Mouse (Mus musculus): ENCODE measurements at regions not wholly inside any gene's neighbourhood (a gene's known extent, or its start where the extent isn't known, plus 50 kb on each side); places are given as distances from the start of the nearest gene placed in this dataset.

DNA sequence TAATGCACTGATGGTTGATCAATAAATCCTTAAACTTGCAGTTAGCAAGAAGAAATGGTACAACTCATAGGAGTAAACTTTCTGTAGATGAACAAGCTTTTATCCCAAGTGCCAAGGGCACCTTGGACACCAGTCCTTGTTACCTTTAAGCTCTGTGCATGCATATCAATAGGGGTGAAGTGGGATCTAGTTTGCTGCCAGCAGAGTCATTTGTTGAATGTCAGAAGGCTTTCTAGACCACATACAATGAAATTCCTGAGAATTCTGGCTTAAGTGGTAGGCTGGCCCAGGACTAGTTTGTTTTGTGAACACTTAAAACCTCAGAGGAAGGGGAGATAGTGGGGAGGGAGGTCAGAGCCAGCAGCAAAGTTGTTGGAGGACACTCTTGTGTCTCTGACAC lies 437.9 kb upstream of the 4930412O13Rik start:
- no peak for TF ChIP-seq CTCF (IDR thresholded peaks at IDR 0.05)
- no peak for TF ChIP-seq EP300 (IDR thresholded peaks at IDR 0.05)
